Mouse (Mus musculus) forelimb bud, embryonic 11.5 days (tissue): ENCODE measurements around the gene Ccdc17.

Experiments
- DNase-seq: peaks from one replicate; pipeline ENCODE4 v3.0.0-alpha.2; 2012; ENCODE audit warnings: low read depth, low spot score

Gene Ccdc17

DNA sequence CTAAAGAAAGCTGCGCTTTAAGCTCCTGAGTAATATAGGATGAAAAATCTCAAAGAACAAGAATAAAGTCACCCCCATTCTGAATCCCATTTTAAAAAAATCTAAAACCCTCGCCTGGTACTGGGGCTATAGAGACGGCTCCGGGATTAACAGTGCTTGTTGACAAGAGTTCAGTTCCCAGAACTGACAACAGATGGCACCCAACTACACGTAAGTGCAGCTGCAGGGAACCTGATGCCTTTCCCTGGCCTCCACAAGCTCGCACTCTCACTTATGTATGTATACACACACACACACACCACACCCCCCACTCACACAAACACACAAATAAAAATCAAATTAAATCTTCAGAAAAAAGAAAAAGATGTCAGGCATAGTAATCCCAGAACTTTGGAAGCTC lies 47.9 kb downstream of the Ccdc17 start:
- no peak for DNase-seq

DNA sequence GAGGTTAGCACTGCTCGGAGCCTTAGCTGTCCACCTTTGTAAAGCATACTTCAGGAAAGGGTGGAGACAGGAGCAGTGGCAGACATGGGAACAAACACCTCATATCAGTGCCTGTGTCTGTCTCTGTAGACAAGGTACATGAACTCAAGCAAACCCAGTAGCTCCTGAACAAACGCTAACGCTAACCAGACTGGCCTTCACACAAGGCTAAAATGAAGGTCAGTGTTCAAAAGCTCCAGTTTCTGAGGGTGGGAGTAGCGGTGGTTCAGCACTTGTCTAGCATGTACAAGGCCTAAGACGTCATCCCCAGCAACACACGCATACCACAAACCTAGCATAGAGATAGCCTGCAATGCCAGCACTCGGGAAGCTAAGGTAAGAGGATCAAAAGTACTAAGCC lies 49.2 kb downstream of the Ccdc17 start:
- DNase-seq, result no peak

DNA sequence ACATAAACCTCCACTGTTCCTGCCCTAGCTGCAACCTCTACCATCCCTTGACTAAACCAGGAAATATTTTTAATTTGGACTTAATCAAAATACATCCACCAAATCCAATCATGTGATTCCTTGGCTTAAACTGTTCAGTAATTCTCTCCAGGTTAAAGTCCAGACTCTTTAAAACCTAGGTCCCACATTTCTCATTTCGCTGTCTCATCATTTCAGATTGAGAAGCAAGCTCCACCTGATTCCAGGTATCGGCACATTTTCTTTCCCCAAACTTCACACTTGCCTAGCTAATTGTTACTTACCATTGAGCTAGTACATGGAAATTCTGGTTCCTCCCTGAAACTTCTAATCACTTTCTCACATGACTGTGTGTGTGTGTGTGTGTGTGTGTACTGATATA lies 53.0 kb downstream of the Ccdc17 start:
- DNase-seq, result no peak
